Comparison of ENCODE assay signal across 13 mouse cellular contexts in the genomic region with DNA sequence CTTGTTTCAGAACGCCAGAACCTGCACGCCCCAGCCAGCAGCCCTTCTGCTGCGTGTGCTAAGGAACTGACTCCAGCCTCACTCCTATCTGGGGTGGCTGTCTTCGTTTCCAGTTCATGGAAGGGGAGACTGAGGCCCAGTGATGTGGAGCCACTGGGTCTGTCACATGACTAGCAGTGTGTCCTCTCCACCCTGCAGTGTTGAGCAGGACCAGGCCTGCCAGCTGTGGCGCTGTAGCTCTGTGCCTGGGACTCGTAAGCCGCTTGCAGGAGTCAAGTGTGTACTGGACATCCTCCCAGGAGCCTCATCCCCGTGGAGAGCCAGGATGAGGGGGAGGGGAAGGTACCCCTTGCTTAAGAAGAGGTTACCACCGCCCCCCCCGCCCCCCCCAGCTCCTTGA.
A peak's percentile ranks its signal among the peaks of the same experiment; 100 is the strongest.
DNase-seq lines count a peak whose midpoint lies in the region; ATAC-seq lines count a peak whose summit lies in the region.
"Had no signal": no experiment of that assay in that cellular context is flagged by ENCODE, and none has a peak within 500 bp of the region (broad histone marks: within the 10 kb centered on the region; RNA-seq: fewer than 3 reads in every experiment).

No protein-coding gene starts in this region.

- peak; percentile 44 for DNase-seq in hindbrain, embryonic 10.5 days (ENCODE audit: low spot score)
- DNase-seq in lung, postnatal 14 days = no peak
- no peak for DNase-seq in Muller cell, postnatal 12 days (ENCODE audit: inconsistent ontology term)
- no peak for DNase-seq in adrenal gland, postnatal 14 days
- DNase-seq: adrenal gland, postnatal 10 days; thymus, postnatal 14 days had no signal

- 25% methylated on average over 10 of the region's 10 CpGs for WGBS in hindbrain, embryonic 10.5 days
- WGBS in hindbrain, embryonic 16.5 days = 21% methylated on average over 10 of the region's 10 CpGs
- 45% methylated on average over 10 of the region's 10 CpGs for WGBS in lung, embryonic 16.5 days
- WGBS in forebrain, embryonic 13.5 days = 15% methylated on average over 10 of the region's 10 CpGs

- peaks cover 67% of the 10 kb centered on the region for H3K4me1 ChIP-seq in hindbrain, embryonic 10.5 days (replicated peaks)
- H3K4me1 ChIP-seq in hindbrain, embryonic 16.5 days (ENCODE audit: control insufficient read depth, insufficient read depth, low read depth, low read length) = peaks cover 22% of the 10 kb centered on the region
- no peaks in the 10 kb centered on the region for H3K4me1 ChIP-seq in lung, embryonic 16.5 days (replicated peaks; ENCODE audit: control insufficient read depth, insufficient read depth, low read length)
- peaks cover 46% of the 10 kb centered on the region for H3K4me1 ChIP-seq in forebrain, embryonic 13.5 days
- H3K4me1 ChIP-seq: heart, embryonic 15.5 days had no signal

- H3K9me3 ChIP-seq in hindbrain, embryonic 10.5 days = no peaks in the 10 kb centered on the region
- no peaks in the 10 kb centered on the region for H3K9me3 ChIP-seq in hindbrain, embryonic 16.5 days (ENCODE audit: control insufficient read depth, low read length)
- H3K9me3 ChIP-seq in lung, embryonic 16.5 days (ENCODE audit: control insufficient read depth, low read length) = no peaks in the 10 kb centered on the region
- H3K9me3 ChIP-seq in forebrain, embryonic 13.5 days (replicated peaks) = peaks cover 3% of the 10 kb centered on the region; the same call in 1 of the 2 replicates
- H3K9me3 ChIP-seq: embryonic facial prominence, embryonic 15.5 days; heart, embryonic 15.5 days had no signal

- no peak overlapping the region for H3K4me2 ChIP-seq in hindbrain, embryonic 16.5 days (ENCODE audit: low read length)
- H3K4me2 ChIP-seq in lung, embryonic 16.5 days (ENCODE audit: low read depth, low read length) = no peak overlapping the region
- H3K4me2 ChIP-seq in forebrain, embryonic 13.5 days = no peak overlapping the region; the same call in 1 of the 2 replicates
- H3K4me2 ChIP-seq: embryonic facial prominence, embryonic 15.5 days; heart, embryonic 15.5 days had no signal

- no peak overlapping the region for H3K4me3 ChIP-seq in hindbrain, embryonic 10.5 days
- no peak overlapping the region for H3K4me3 ChIP-seq in hindbrain, embryonic 16.5 days (ENCODE audit: low read length)
- no peak overlapping the region for H3K4me3 ChIP-seq in lung, embryonic 16.5 days (ENCODE audit: low read length)
- H3K4me3 ChIP-seq in forebrain, embryonic 13.5 days = no peak overlapping the region
- H3K4me3 ChIP-seq: embryonic facial prominence, embryonic 15.5 days; heart, embryonic 15.5 days had no signal

- H3K27me3 ChIP-seq in hindbrain, embryonic 10.5 days (ENCODE audit: insufficient read depth, poor library complexity, severe bottlenecking) = 0 out of 2 replicates have a peak, but pooled peaks cover 8% of the 10 kb centered on the region
- no peaks in the 10 kb centered on the region for H3K27me3 ChIP-seq in hindbrain, embryonic 16.5 days (replicated peaks; ENCODE audit: control insufficient read depth, insufficient read depth, low read length)
- no peaks in the 10 kb centered on the region for H3K27me3 ChIP-seq in lung, embryonic 16.5 days (ENCODE audit: control insufficient read depth, insufficient read depth, low read depth, low read length)
- H3K27me3 ChIP-seq in forebrain, embryonic 13.5 days = peaks cover 12% of the 10 kb centered on the region
- H3K27me3 ChIP-seq: embryonic facial prominence, embryonic 15.5 days; heart, embryonic 15.5 days had no signal

- no peak for ATAC-seq in hindbrain, embryonic 16.5 days
- 0 out of 2 replicates have a peak, but pooled peaks have one; percentile 16 for ATAC-seq in lung, embryonic 16.5 days (ENCODE audit: low read depth)
- 0 out of 2 replicates have a peak, but pooled peaks have one; percentile 25 for ATAC-seq in forebrain, embryonic 13.5 days
- ATAC-seq in monocyte, adult 5-6 weeks (replicated peaks; ENCODE audit: insufficient number of reproducible peaks, low FRiP score, low TSS enrichment, poor library complexity, severe bottlenecking) = 0 out of 2 replicates have a peak, but pooled peaks have one; percentile 6

- no peaks in the 10 kb centered on the region for H3K36me3 ChIP-seq in hindbrain, embryonic 10.5 days
- H3K36me3 ChIP-seq in hindbrain, embryonic 16.5 days (ENCODE audit: control insufficient read depth, insufficient read depth, low read length) = no peaks in the 10 kb centered on the region
- no peaks in the 10 kb centered on the region for H3K36me3 ChIP-seq in lung, embryonic 16.5 days (ENCODE audit: control insufficient read depth, insufficient read depth, low read length)
- H3K36me3 ChIP-seq in forebrain, embryonic 13.5 days (ENCODE audit: poor library complexity, severe bottlenecking) = no peaks in the 10 kb centered on the region
- H3K36me3 ChIP-seq: embryonic facial prominence, embryonic 15.5 days; heart, embryonic 15.5 days had no signal

- peak overlapping the region; percentile 73 for H3K27ac ChIP-seq in hindbrain, embryonic 10.5 days
- H3K27ac ChIP-seq in hindbrain, embryonic 16.5 days (ENCODE audit: low read depth, low read length) = no peak overlapping the region
- H3K27ac ChIP-seq in lung, embryonic 16.5 days (ENCODE audit: low read length) = no peak overlapping the region
- no peak overlapping the region for H3K27ac ChIP-seq in forebrain, embryonic 13.5 days
- H3K27ac ChIP-seq: embryonic facial prominence, embryonic 15.5 days; heart, embryonic 15.5 days; liver, embryonic 14.5 days had no signal

- no peak overlapping the region for H3K9ac ChIP-seq in hindbrain, embryonic 16.5 days (ENCODE audit: low read depth, low read length)
- no peak overlapping the region for H3K9ac ChIP-seq in lung, embryonic 16.5 days (ENCODE audit: low read length)
- H3K9ac ChIP-seq in forebrain, embryonic 13.5 days = no peak overlapping the region
- H3K9ac ChIP-seq: embryonic facial prominence, embryonic 15.5 days; heart, embryonic 15.5 days; liver, embryonic 14.5 days had no signal
